Mouse (Mus musculus) neural tube, embryonic 14.5 days (tissue): ENCODE data around the gene Slc24a3. TPM values are rescaled to one million over a fixed set of nuclear protein-coding genes. Genes with fewer than 3 reads are reported as not detected.

ENCODE experiments used
- ATAC-seq: fragments of 200-750 bp; cut with Nextera tagmentation; 2 replicates; pipeline ENCODE4 v1.8.0; 2017; ENCODE audit warnings: low read depth, mild to moderate bottlenecking, moderate TSS enrichment, moderate library complexity
- H3K27ac ChIP-seq: fragments of 300-500 bp; sonication (generic); 2 replicates; pipeline ENCODE4 v1.5.1; 2014; ENCODE audit warnings: low read depth, mild to moderate bottlenecking, control low read depth, low read length, moderate library complexity, mixed read lengths
- H3K27me3 ChIP-seq: fragments of 300-500 bp; sonication (generic); 2 replicates; pipeline ENCODE4 v1.6.1; 2014; ENCODE audit warnings: low read length; ENCODE audit not compliant: control insufficient read depth, insufficient read depth
- H3K36me3 ChIP-seq: fragments of 300-500 bp; sonication (generic); 2 replicates; pipeline ENCODE4 v1.6.1; 2014; ENCODE audit warnings: low read length, mixed read lengths; ENCODE audit not compliant: control insufficient read depth, insufficient read depth
- H3K4me1 ChIP-seq: fragments of 300-500 bp; sonication (generic); 2 replicates; pipeline ENCODE4 v1.6.1; 2014; ENCODE audit warnings: low read length; ENCODE audit not compliant: control insufficient read depth, insufficient read depth
- H3K4me2 ChIP-seq: fragments of 300-500 bp; sonication (generic); 2 replicates; pipeline ENCODE4 v1.6.1; 2014; ENCODE audit warnings: mild to moderate bottlenecking, low read depth, low read length, control low read depth
- H3K4me3 ChIP-seq: fragments of 300-500 bp; sonication (generic); 2 replicates; pipeline ENCODE4 v1.5.1; 2014; ENCODE audit warnings: low read depth, low read length, control low read depth, mixed read lengths
- H3K9ac ChIP-seq: fragments of 300-500 bp; sonication (generic); replicated peaks from 2 replicates; pipeline ENCODE4 v1.6.1; 2014; ENCODE audit warnings: low read depth, mild to moderate bottlenecking, control low read depth, low read length, mixed read lengths
- H3K9me3 ChIP-seq: fragments of 300-500 bp; sonication (generic); 2 replicates; pipeline ENCODE4 v1.6.1; 2016; ENCODE audit warnings: low read length; ENCODE audit not compliant: control insufficient read depth
- WGBS: fragments of 180-500 bp; shearing (Covaris S2); extraction: QIAGEN DNeasy Blood & Tissue Kit; methylation state at CpG from one replicate; pipeline ENCODE4 v1.1.7; 2014; 5-methylcytosine and 5-hydroxymethylcytosine counted together
- polyA plus RNA-seq: library from polyadenylated mRNA; unstranded; fragments of >200 nt; fragmentation: Nextera tagmentation; extraction: Ambion mirVana; gene quantifications from 2 replicates; pipeline ENCODE4 v1.2.1, GENCODE M21; 2014

Gene Slc24a3
- polyA plus RNA-seq, 1 experiment from 2014 or later = 31.2 TPM

DNA sequence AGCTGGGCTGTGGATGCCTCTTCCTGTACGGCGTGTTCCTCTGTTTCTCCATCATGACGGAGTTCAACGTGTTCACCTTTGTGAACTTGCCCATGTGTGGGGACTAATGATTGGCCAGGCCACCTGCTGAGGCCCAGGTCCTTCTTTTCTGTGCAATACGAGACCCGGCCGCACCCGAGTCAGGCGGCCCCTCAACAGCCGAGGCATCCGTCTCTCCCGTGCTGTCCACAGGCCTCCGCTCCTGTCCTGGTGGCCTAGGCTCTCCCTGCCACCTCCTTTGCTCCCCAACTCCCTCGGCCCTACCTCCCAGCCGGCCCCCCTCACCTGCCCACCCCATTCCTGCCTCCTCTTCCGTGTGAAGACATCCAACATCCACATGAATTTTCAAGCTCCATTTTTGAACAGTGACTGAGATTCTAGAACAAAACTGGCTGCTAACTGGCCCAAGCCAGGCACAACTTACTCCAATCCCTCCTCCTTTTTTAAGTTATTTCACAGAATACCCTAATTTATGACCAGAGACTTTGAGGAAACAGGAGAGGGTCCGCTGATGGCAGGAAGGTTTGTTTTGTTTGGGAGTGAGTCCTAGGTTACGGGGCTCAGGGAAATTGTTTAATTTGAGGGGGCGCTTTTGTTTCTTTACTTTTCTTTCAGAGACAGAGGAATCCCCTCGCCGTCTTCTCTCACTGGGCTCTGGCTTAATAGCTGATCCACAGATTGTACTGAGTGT lies 472.9 kb downstream of the Slc24a3 start:
- no peaks in the 10 kb centered on the region for H3K36me3 ChIP-seq
- H3K27me3 ChIP-seq = no peaks in the 10 kb centered on the region
- H3K27ac ChIP-seq = no peak overlapping the region
- H3K4me1 ChIP-seq = no peaks in the 10 kb centered on the region
- no peak overlapping the region for H3K4me3 ChIP-seq
- H3K9ac ChIP-seq = no peak overlapping the region
- WGBS = 69% methylated on average over 21 of the region's 21 CpGs
- H3K9me3 ChIP-seq = no peaks in the 10 kb centered on the region
- no peak overlapping the region for H3K4me2 ChIP-seq
- no peak for ATAC-seq

DNA sequence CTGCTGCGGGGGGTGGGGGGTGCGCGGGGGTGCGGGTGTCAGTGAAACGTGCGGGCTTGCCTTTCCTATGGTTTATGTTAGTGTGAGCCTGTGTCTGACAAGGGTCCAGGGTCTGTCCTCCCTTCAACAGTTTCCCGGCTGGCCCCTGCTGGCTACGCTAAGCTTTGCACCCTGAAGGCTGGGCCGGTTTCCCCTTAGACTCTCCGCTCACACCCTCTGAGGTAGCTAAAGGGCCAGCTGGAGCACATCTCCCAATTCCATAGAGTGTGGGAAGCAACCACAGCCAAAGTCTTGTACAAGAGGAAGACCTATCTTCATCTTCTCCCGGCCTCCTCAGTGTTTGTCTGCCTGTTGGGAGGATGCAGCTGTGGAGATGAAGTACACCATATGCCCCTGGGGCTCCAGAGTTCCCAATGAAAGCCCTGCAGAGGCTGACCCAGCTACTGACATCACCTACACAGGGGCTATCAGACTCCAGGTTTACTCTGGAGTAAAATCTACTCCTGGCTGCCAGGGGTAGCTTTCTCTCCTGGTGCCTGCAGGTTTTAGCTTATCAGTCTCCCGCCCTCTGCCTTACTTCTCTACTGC lies 487.9 kb downstream of the Slc24a3 start:
- no peak overlapping the region for H3K9ac ChIP-seq
- H3K4me2 ChIP-seq = no peak overlapping the region
- H3K36me3 ChIP-seq = no peaks in the 10 kb centered on the region
- ATAC-seq = peak; percentile 41; the same call in 1 of the 2 replicates
- no peaks in the 10 kb centered on the region for H3K27me3 ChIP-seq
- WGBS = 33% methylated on average over 12 of the region's 12 CpGs
- H3K27ac ChIP-seq = no peak overlapping the region
- H3K4me1 ChIP-seq = no peaks in the 10 kb centered on the region
- H3K9me3 ChIP-seq = no peaks in the 10 kb centered on the region
- H3K4me3 ChIP-seq = no peak overlapping the region

DNA sequence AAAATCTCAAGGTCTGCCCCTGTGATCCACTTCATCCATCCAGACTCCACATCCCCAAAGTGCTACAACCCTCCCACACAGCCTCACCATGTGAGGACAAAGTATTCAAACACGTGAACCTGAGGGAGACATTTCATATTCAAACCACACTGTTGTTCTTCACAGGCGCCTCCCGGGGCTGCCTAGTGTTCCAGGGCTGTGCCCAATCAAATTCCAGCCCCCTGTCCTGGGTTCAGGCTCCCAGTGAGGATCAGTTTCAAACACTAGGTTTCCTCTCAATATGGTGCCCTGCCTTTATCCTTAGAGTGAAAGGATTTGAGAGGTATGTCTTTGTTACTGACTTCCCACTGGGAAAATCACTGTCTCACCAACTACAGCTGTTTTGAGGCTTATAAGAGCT lies 488.6 kb downstream of the Slc24a3 start:
- no peaks in the 10 kb centered on the region for H3K4me1 ChIP-seq
- no peaks in the 10 kb centered on the region for H3K9me3 ChIP-seq
- no peaks in the 10 kb centered on the region for H3K27me3 ChIP-seq
- H3K9ac ChIP-seq = no peak overlapping the region
- ATAC-seq = no peak
- H3K4me2 ChIP-seq = no peak overlapping the region
- no peak overlapping the region for H3K4me3 ChIP-seq
- WGBS = 58% methylated on average over 3 of the region's 3 CpGs
- H3K27ac ChIP-seq = no peak overlapping the region
- H3K36me3 ChIP-seq = no peaks in the 10 kb centered on the region

DNA sequence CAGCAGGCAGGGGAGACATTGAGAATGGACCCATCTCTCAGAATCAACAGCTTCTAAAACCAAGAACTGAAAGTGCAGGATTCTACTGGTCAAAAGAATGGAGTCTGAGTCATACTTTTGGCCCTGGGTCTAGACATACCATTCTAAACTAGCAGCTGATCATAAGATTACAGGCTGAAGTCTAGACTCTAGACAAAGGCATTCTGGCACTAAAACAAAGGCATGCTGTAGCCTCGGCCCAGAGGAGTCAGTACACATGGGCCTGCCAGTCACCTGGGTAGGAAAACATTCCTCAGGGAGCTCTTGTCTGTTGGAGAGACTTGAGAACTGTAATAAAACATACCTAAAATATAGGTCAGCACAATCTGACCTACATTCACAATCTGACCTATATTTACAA lies 489.2 kb downstream of the Slc24a3 start:
- Histone ChIP-seq H3K4me2 (no peak overlapping the region), H3K4me3 (no peak overlapping the region), H3K9ac (no peak overlapping the region), H3K27ac (no peak overlapping the region), H3K4me1 (no peaks in the 10 kb centered on the region), H3K27me3 (no peaks in the 10 kb centered on the region), H3K9me3 (no peaks in the 10 kb centered on the region), H3K36me3 (no peaks in the 10 kb centered on the region)
- no peak for ATAC-seq
- 63% methylated on average over 1 of the region's 1 CpGs for WGBS

DNA sequence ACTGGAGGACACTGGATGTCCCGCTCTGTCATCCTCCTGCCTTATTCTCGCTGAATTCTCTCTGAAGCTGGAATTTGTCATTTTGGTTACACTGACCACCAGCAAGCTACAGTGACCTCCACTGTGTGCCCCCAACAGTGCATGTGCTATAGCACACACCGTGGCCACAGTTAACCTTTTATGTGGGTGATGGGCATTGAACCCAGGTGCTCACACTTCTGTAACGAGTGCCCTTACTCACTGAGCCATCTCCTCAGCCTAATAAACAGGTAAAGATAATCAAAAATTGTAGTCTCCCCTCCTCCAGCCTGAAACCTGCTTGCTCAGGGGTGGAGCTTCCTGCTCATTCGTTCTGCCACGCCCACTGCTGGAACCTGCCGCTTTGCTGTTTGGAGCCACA lies 493.7 kb downstream of the Slc24a3 start:
- no peak for ATAC-seq
- Histone ChIP-seq H3K4me2 (no peak overlapping the region), H3K4me3 (no peak overlapping the region), H3K36me3 (no peaks in the 10 kb centered on the region), H3K9ac (no peak overlapping the region), H3K9me3 (no peaks in the 10 kb centered on the region), H3K27ac (no peak overlapping the region), H3K4me1 (no peaks in the 10 kb centered on the region), H3K27me3 (no peaks in the 10 kb centered on the region)
- 85% methylated on average over 6 of the region's 7 CpGs for WGBS

DNA sequence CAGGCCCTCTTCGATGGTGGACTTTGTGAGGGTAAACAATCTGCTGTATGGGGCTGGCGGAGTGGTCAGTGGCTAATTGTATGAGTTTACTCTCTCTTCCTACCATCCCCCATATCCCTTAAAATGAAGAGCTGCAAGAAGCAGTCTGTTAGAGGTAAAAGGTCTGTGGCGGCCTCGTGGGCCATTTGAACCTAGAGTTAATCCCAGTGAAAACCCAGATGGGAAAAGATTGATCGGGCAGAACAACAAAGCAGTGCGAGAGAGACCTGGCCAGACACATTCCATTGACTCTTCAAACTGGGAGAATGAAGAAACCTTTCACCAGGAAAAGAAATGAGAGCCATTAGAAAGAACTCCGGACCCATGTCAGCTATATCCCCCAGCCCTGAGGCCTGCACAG lies 496.3 kb downstream of the Slc24a3 start:
- no peaks in the 10 kb centered on the region for H3K4me1 ChIP-seq

DNA sequence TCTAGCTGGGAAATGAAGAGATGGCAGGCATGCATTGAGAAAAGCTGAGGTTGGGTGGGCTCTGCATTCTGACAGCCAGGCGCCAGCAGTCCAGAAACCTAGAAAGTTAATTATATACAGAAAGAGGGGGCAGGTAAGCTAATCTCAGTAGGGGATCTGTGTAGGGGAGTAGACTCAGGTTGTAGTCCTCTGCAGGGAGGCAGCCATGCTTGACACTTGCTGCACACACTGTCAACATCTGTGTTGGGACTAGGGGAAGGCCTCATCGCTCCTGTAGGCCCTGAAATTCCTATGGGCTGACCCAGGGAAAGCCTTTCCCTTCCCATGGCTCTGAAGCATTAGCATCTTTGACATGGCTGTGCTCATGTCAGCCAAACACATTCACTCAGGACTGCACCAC lies 496.8 kb downstream of the Slc24a3 start:
- Histone ChIP-seq H3K27me3 (no peaks in the 10 kb centered on the region), H3K36me3 (no peaks in the 10 kb centered on the region), H3K27ac (no peak overlapping the region), H3K4me1 (no peaks in the 10 kb centered on the region), H3K4me3 (no peak overlapping the region), H3K4me2 (no peak overlapping the region), H3K9me3 (no peaks in the 10 kb centered on the region), H3K9ac (no peak overlapping the region)
- WGBS = 91% methylated on average over 2 of the region's 2 CpGs
- no peak for ATAC-seq

More for the DNA sequence above, 496.3 kb downstream of the Slc24a3 start:
- H3K4me3 ChIP-seq = no peak overlapping the region
- H3K27ac ChIP-seq = no peak overlapping the region
- H3K9me3 ChIP-seq = no peaks in the 10 kb centered on the region
- no peak overlapping the region for H3K4me2 ChIP-seq
- H3K36me3 ChIP-seq = no peaks in the 10 kb centered on the region
- H3K27me3 ChIP-seq = no peaks in the 10 kb centered on the region
- H3K9ac ChIP-seq = no peak overlapping the region
- WGBS = 95% methylated on average over 7 of the region's 7 CpGs
- no peak for ATAC-seq

DNA sequence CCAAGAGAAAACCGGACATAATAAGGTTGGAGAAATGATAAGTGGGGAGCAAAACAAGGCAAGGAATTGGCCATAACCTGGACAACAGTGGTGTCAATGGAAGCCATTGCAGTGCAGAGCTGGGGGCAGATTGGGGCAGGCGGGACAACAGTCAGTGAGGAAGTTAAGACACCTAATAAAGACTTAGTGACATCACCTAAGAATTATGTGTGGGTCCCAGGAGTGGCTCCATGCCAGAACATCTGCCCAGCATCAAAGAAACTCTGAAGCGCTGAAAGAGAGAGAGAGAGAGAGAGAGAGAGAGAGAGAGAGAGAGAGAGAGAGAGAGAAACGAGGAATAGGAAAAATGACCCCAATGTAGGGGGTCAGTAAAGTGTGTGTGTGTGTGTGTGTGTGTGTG lies 500.6 kb downstream of the Slc24a3 start:
- Histone ChIP-seq H3K27ac (no peak overlapping the region), H3K27me3 (no peaks in the 10 kb centered on the region), H3K4me3 (no peak overlapping the region), H3K4me2 (no peak overlapping the region), H3K4me1 (no peaks in the 10 kb centered on the region), H3K9me3 (no peaks in the 10 kb centered on the region), H3K9ac (no peak overlapping the region), H3K36me3 (no peaks in the 10 kb centered on the region)
- WGBS = 78% methylated on average over 4 of the region's 4 CpGs
- ATAC-seq = no peak

DNA sequence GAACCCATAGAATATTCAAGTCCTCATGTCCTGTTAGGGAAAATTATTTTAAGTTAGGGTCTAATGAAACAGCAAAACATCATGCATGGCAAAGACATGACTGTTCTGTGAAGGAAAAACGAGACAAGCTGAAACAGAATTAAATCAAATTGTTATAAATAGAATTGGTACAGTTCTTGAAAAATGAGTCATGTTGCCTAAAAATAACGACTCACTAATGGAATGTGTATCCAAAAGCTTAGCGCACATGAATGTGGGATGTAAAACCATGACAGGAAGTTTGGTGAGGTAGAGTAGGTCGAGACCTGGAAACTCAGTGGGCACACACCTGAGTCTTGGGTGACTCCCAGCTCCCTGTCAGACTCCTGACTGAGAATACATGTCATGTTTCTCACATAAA lies 502.6 kb downstream of the Slc24a3 start:
- no peak overlapping the region for H3K9ac ChIP-seq
- H3K4me1 ChIP-seq = no peaks in the 10 kb centered on the region
- no peak for ATAC-seq
- H3K9me3 ChIP-seq = no peaks in the 10 kb centered on the region
- no peak overlapping the region for H3K4me2 ChIP-seq
- no peak overlapping the region for H3K4me3 ChIP-seq
- H3K27me3 ChIP-seq = no peaks in the 10 kb centered on the region
- 91% methylated on average over 4 of the region's 4 CpGs for WGBS
- H3K36me3 ChIP-seq = no peaks in the 10 kb centered on the region
- H3K27ac ChIP-seq = no peak overlapping the region
